In genomic region chr8:70527512-70528181, GRCm38 (mm10) we compare ENCODE assay signal across 7 mouse cellular contexts. TPM values are rescaled to one million over a fixed set of nuclear protein-coding genes. Genes with fewer than 3 reads are reported as not detected.
A peak's percentile ranks its signal among the peaks of the same experiment; 100 is the strongest.
DNase-seq lines count a peak whose midpoint lies in the region; ATAC-seq lines count a peak whose summit lies in the region.

TSS of gene Fkbp8 (plus strand) at chr8:70527724.
TSS of gene Kxd1 (minus strand) at chr8:70527956.

- H3K27ac ChIP-seq in embryonic facial prominence, embryonic 10.5 days (replicated peaks): peak within 1 kb of the TSS; percentile 99
- H3K27ac ChIP-seq in limb, embryonic 11.5 days (replicated peaks; ENCODE audit: low read depth, low read length): peak within 1 kb of the TSS; percentile 72
- peak within 1 kb of the TSS; percentile 92 for H3K27ac ChIP-seq in midbrain, embryonic 14.5 days (replicated peaks; ENCODE audit: low read depth, low read length)

- H3K27me3 ChIP-seq in embryonic facial prominence, embryonic 10.5 days (replicated peaks; ENCODE audit: low read depth, poor library complexity, severe bottlenecking): no peaks in the 10 kb centered on the region
- H3K27me3 ChIP-seq in limb, embryonic 11.5 days (ENCODE audit: control insufficient read depth, insufficient read depth, low read length): no peaks in the 10 kb centered on the region
- no peaks in the 10 kb centered on the region for H3K27me3 ChIP-seq in midbrain, embryonic 14.5 days (ENCODE audit: control insufficient read depth, insufficient read depth, low read length)

- H3K4me1 ChIP-seq in embryonic facial prominence, embryonic 10.5 days: peaks cover 34% of the 10 kb centered on the region
- H3K4me1 ChIP-seq in limb, embryonic 11.5 days (ENCODE audit: control insufficient read depth, insufficient read depth, low read length): no peaks in the 10 kb centered on the region; the same call in 1 of the 2 replicates
- H3K4me1 ChIP-seq in midbrain, embryonic 14.5 days (ENCODE audit: control insufficient read depth, insufficient read depth, low read length): peaks cover 21% of the 10 kb centered on the region

- peak; percentile 76 for ATAC-seq in granulocyte monocyte progenitor cell, adult 5-6 weeks (replicated peaks; ENCODE audit: poor library complexity, severe bottlenecking)
- peak; percentile 86 for ATAC-seq in limb, embryonic 11.5 days (ENCODE audit: insufficient number of reproducible peaks, low FRiP score, low TSS enrichment, low read depth)
- peak; percentile 94 for ATAC-seq in midbrain, embryonic 14.5 days (ENCODE audit: low FRiP score, low TSS enrichment)

- under 1% methylated on average over 61 of the region's 61 CpGs for WGBS in embryonic facial prominence, embryonic 10.5 days
- under 1% methylated on average over 61 of the region's 61 CpGs for WGBS in limb, embryonic 11.5 days
- under 1% methylated on average over 61 of the region's 61 CpGs for WGBS in midbrain, embryonic 14.5 days

- no peaks in the 10 kb centered on the region for H3K9me3 ChIP-seq in embryonic facial prominence, embryonic 10.5 days
- no peaks in the 10 kb centered on the region for H3K9me3 ChIP-seq in limb, embryonic 11.5 days (ENCODE audit: control insufficient read depth, low read length)
- no peaks in the 10 kb centered on the region for H3K9me3 ChIP-seq in midbrain, embryonic 14.5 days (ENCODE audit: control insufficient read depth, low read length)

- peak within 1 kb of the TSS; percentile 81 for H3K4me2 ChIP-seq in limb, embryonic 11.5 days (ENCODE audit: low read depth, severe bottlenecking)
- H3K4me2 ChIP-seq in midbrain, embryonic 14.5 days (ENCODE audit: low read length): peak within 1 kb of the TSS; percentile 84

- peak; percentile 99 for DNase-seq in adrenal gland, postnatal 10 days
- DNase-seq in embryonic facial prominence, embryonic 10.5 days (ENCODE audit: low spot score): peak; percentile 98
- DNase-seq in kidney, adult 18-20 months: peak; percentile 100
- peak; percentile 99 for DNase-seq in limb, embryonic 11.5 days (ENCODE audit: low spot score)
- peak; percentile 98 for DNase-seq in midbrain, embryonic 14.5 days
- peak; percentile 95 to 99 for DNase-seq in spleen, adult 18-20 months

- H3K4me3 ChIP-seq in embryonic facial prominence, embryonic 10.5 days: peak within 1 kb of the TSS; percentile 90
- peak within 1 kb of the TSS; percentile 85 for H3K4me3 ChIP-seq in limb, embryonic 11.5 days (ENCODE audit: low read depth, low read length)
- H3K4me3 ChIP-seq in midbrain, embryonic 14.5 days (replicated peaks; ENCODE audit: low read depth, low read length): peak within 1 kb of the TSS; percentile 85

- peak within 1 kb of the TSS; percentile 94 for H3K9ac ChIP-seq in limb, embryonic 11.5 days (ENCODE audit: low read length)
- H3K9ac ChIP-seq in midbrain, embryonic 14.5 days (replicated peaks; ENCODE audit: low read length): peak within 1 kb of the TSS; percentile 92

- peaks cover 36% of the 10 kb centered on the region for H3K36me3 ChIP-seq in embryonic facial prominence, embryonic 10.5 days (replicated peaks)
- H3K36me3 ChIP-seq in limb, embryonic 11.5 days (ENCODE audit: control insufficient read depth, insufficient read depth, low read length): peaks cover 24% of the 10 kb centered on the region
- H3K36me3 ChIP-seq in midbrain, embryonic 14.5 days (ENCODE audit: control insufficient read depth, insufficient read depth, low read length): peaks cover 27% of the 10 kb centered on the region

RNA-seq across cellular contexts. Expression of gene Fkbp8, which starts in this region (rescaled TPM):
- total RNA-seq in adrenal gland, postnatal 10 days (2021): 100 to 1,000 TPM; 226 to 250 TPM
- 278 and 285 TPM in 2 replicates for polyA plus RNA-seq in embryonic facial prominence, embryonic 10.5 days (2016; fragmentation: Nextera tagmentation; extraction: Ambion mirVana)
- 113 and 149 TPM in 2 replicates for total RNA-seq in granulocyte monocyte progenitor cell, adult 5-6 weeks (2014; fragmentation: Nextera tagmentation)
- 107 and 118 TPM in 2 replicates for total RNA-seq in granulocyte monocyte progenitor cell, adult 5-6 weeks (2017)
- polyA plus RNA-seq in limb, embryonic 11.5 days (2014; fragmentation: Nextera tagmentation; extraction: Ambion mirVana): 221 and 233 TPM in 2 replicates
- 328 and 408 TPM in 2 replicates for polyA plus RNA-seq in midbrain, embryonic 14.5 days (2014; fragmentation: Nextera tagmentation; extraction: Ambion mirVana)

RNA-seq across cellular contexts. Expression of gene Kxd1, which starts in this region (rescaled TPM):
- 10 to 100 TPM; 84.0 to 97.4 TPM for total RNA-seq in adrenal gland, postnatal 10 days (2021)
- polyA plus RNA-seq in embryonic facial prominence, embryonic 10.5 days (2016; fragmentation: Nextera tagmentation; extraction: Ambion mirVana): 49.7 and 51.0 TPM in 2 replicates
- total RNA-seq in granulocyte monocyte progenitor cell, adult 5-6 weeks (2014; fragmentation: Nextera tagmentation): 83.7 and 84.5 TPM in 2 replicates
- 68.7 and 74.4 TPM in 2 replicates for total RNA-seq in granulocyte monocyte progenitor cell, adult 5-6 weeks (2017)
- 47.0 and 47.6 TPM in 2 replicates for polyA plus RNA-seq in limb, embryonic 11.5 days (2014; fragmentation: Nextera tagmentation; extraction: Ambion mirVana)
- 50.7 and 52.6 TPM in 2 replicates for polyA plus RNA-seq in midbrain, embryonic 14.5 days (2014; fragmentation: Nextera tagmentation; extraction: Ambion mirVana)

Comparison
In these comparisons a context has a peak if more than half of its experiments do, and no peak if none do; other contexts are left out.
1. Peak in every context shown above with its lines: DNase-seq, ATAC-seq, H3K4me3 ChIP-seq and H3K27ac ChIP-seq.